Mouse (Mus musculus) frontal cortex, adult 2 months (tissue): ENCODE measurements around the gene Ank. TPM values are rescaled to one million over a fixed set of nuclear protein-coding genes. Genes with fewer than 3 reads are reported as not detected.

Source experiments
- DNase-seq, 2 experiments: peaks; one replicate each; pipeline ENCODE4 v3.0.0; 2022; ENCODE audit warnings: low spot score in 1 of 2; ENCODE audit errors: extremely low spot score in 1 of 2
- polyA plus RNA-seq: library from polyadenylated mRNA; depleted of rRNA; stranded (reverse); fragments of >200 nt; gene quantifications from 2 replicates; pipeline ENCODE4 v1.2.3, GENCODE M21; 2012

Ank gene
- polyA plus RNA-seq, 1 experiment: 176 TPM

- DNase-seq: no peak
These were observed 100.9 kb downstream of the Ank start for GRCm38 (mm10) chr15:27567356-27567755.

- DNase-seq: no peak
These were observed 101.9 kb downstream of the Ank start for GRCm38 (mm10) chr15:27568371-27568770.

- no peak for DNase-seq
These were observed 103.4 kb downstream of the Ank start for GRCm38 (mm10) chr15:27569924-27570323.

- DNase-seq: no peak
These were observed 103.9 kb downstream of the Ank start for GRCm38 (mm10) chr15:27570385-27570784.

- no peak for DNase-seq
These were observed 104.7 kb downstream of the Ank start for GRCm38 (mm10) chr15:27571179-27571578.

GRCm38 (mm10) chr15:27574992-27575781 is 108.7 kb downstream of the Ank start:
- DNase-seq: no peak

- DNase-seq: no peak
These were observed 109.5 kb downstream of the Ank start for GRCm38 (mm10) chr15:27575932-27576331.

- no peak for DNase-seq
These were observed 110.4 kb downstream of the Ank start for GRCm38 (mm10) chr15:27576886-27577285.

- DNase-seq: no peak
These were observed 111.7 kb downstream of the Ank start for GRCm38 (mm10) chr15:27577915-27578780.

- no peak for DNase-seq
These were observed 112.4 kb downstream of the Ank start for GRCm38 (mm10) chr15:27578918-27579317.

GRCm38 (mm10) chr15:27579853-27580252 is 113.4 kb downstream of the Ank start:
- DNase-seq: no peak

GRCm38 (mm10) chr15:27580771-27581170 is 114.3 kb downstream of the Ank start:
- no peak for DNase-seq

GRCm38 (mm10) chr15:27581640-27582039 is 115.2 kb downstream of the Ank start:
- DNase-seq: no peak

GRCm38 (mm10) chr15:27582428-27582827 is 116.0 kb downstream of the Ank start:
- DNase-seq: peak in 1 of 2 experiments; percentile 62

GRCm38 (mm10) chr15:27583042-27583441 is 116.6 kb downstream of the Ank start:
- DNase-seq: peak in 1 of 2 experiments; percentile 79

- DNase-seq: no peak
These were observed 117.1 kb downstream of the Ank start for GRCm38 (mm10) chr15:27583620-27584019.

- DNase-seq: no peak
These were observed 119.1 kb downstream of the Ank start for GRCm38 (mm10) chr15:27585466-27586092.

- no peak for DNase-seq
These were observed 119.6 kb downstream of the Ank start for GRCm38 (mm10) chr15:27586093-27586480.

- no peak for DNase-seq
These were observed 121.8 kb downstream of the Ank start for GRCm38 (mm10) chr15:27588087-27588826.

GRCm38 (mm10) chr15:27590812-27591211 is 124.3 kb downstream of the Ank start:
- DNase-seq: no peak
